Mouse (Mus musculus) heart, embryonic 13.5 days (tissue): Measurements from ENCODE around the gene Fgf3. TPM values are rescaled to one million over a fixed set of nuclear protein-coding genes. Genes with fewer than 3 reads are reported as not detected.

Experiments used
- ATAC-seq: fragments of 200-750 bp; cut with Nextera tagmentation; 2 replicates; pipeline ENCODE4 v1.8.0; 2017; ENCODE audit warnings: moderate TSS enrichment; ENCODE audit not compliant: insufficient number of reproducible peaks, low FRiP score, low TSS enrichment; ENCODE audit errors: extremely low read depth
- H3K27ac ChIP-seq: fragments of 300-500 bp; sonication (generic); replicated peaks from 2 replicates; pipeline ENCODE4 v1.5.1; 2015; ENCODE audit warnings: moderate library complexity, mild to moderate bottlenecking, inconsistent platforms
- H3K27me3 ChIP-seq: fragments of 300-500 bp; sonication (generic); replicated peaks from 2 replicates; pipeline ENCODE4 v1.6.1; 2015; ENCODE audit warnings: mild to moderate bottlenecking, inconsistent platforms
- H3K36me3 ChIP-seq: fragments of 300-500 bp; sonication (generic); 2 replicates; pipeline ENCODE4 v1.6.1; 2015; ENCODE audit warnings: mild to moderate bottlenecking, inconsistent platforms
- H3K4me1 ChIP-seq: fragments of 300-500 bp; sonication (generic); 2 replicates; pipeline ENCODE4 v1.6.1; 2015; ENCODE audit warnings: inconsistent platforms
- H3K4me2 ChIP-seq: fragments of 300-500 bp; sonication (generic); 2 replicates; pipeline ENCODE4 v1.6.1; 2015; ENCODE audit warnings: inconsistent platforms, mild to moderate bottlenecking, moderate library complexity
- H3K4me3 ChIP-seq: fragments of 300-500 bp; sonication (generic); 2 replicates; pipeline ENCODE4 v1.5.1; 2015; ENCODE audit warnings: moderate library complexity, mild to moderate bottlenecking, inconsistent platforms
- H3K9ac ChIP-seq: fragments of 300-500 bp; sonication (generic); 2 replicates; pipeline ENCODE4 v1.6.1; 2015; ENCODE audit warnings: inconsistent platforms, mild to moderate bottlenecking, moderate library complexity
- H3K9me3 ChIP-seq: fragments of 300-500 bp; sonication (generic); 2 replicates; pipeline ENCODE4 v1.6.1; 2016; ENCODE audit warnings: inconsistent platforms
- WGBS: fragments of 180-500 bp; shearing (Covaris S2); methylation state at CpG from one replicate; pipeline ENCODE4 v1.1.7; 2015; ENCODE audit warnings: mixed read lengths; 5-methylcytosine and 5-hydroxymethylcytosine counted together
- polyA plus RNA-seq: library from polyadenylated mRNA; unstranded; fragments of >200 nt; fragmentation: Nextera tagmentation; extraction: Ambion mirVana; gene quantifications from 2 replicates; pipeline ENCODE4 v1.2.1, GENCODE M21; 2015

The Fgf3 gene
- 0.18 and 0.20 TPM in 2 replicates for polyA plus RNA-seq

DNA sequence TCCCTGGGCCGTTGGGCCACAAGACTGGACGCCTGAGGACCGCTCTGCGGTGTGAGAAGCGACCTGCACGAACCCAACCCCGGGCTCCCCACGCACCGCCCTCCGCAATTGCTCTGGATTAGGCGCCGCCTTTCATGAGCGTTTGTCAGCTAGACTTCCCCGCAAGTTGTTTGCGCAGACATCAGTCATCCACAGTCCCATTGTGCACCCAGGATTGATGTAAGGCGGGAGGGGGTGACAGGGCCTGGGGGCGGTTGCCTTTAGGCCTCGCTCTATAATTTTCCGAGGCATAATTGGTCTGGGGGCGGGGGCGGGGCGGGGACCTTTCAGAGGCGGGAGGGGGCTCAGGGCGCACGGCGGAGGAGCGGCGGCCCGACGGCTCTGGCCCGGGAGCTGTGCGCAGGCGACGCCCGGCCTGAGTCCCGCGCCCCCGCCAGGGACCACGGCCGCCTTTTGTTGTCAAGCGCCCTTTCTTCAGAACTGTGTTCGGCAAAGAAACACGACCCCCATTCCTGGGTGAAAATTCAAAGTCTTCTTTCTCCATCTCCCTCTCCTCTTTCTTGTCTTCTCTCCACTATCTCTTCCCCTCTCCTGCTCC is at the start of gene Fgf3:
Gene Fgf3 (plus strand): TSS at position 193 of the 598 bp plus-strand sequence.
- peak within 1 kb of the TSS; percentile 49 for H3K4me3 ChIP-seq
- no peak within 1 kb of the TSS for H3K27ac ChIP-seq
- peaks cover 100% of the 10 kb centered on the region for H3K27me3 ChIP-seq
- H3K4me2 ChIP-seq, result peak within 1 kb of the TSS; percentile 70
- H3K4me1 ChIP-seq, result peaks cover 19% of the 10 kb centered on the region
- WGBS, result 3% methylated on average over 43 of the region's 43 CpGs
- H3K9ac ChIP-seq, result no peak within 1 kb of the TSS
- H3K36me3 ChIP-seq, result no peaks in the 10 kb centered on the region
- no peak for ATAC-seq
- no peaks in the 10 kb centered on the region for H3K9me3 ChIP-seq

GRCm38 (mm10) chr7:144788631-144789030 is 49.3 kb upstream of the Fgf3 start:
- Histone ChIP-seq H3K36me3 (no peaks in the 10 kb centered on the region), H3K4me2 (peak overlapping the region; percentile 63), H3K9me3 (peaks cover 3% of the 10 kb centered on the region; the same call in 1 of the 2 replicates), H3K4me1 (peaks cover 43% of the 10 kb centered on the region), H3K9ac (peak overlapping the region; percentile 28; the same call in 1 of the 2 replicates), H3K27me3 (peaks cover 72% of the 10 kb centered on the region), H3K4me3 (no peak overlapping the region), H3K27ac (peak overlapping the region; percentile 56)
- ATAC-seq, result peak; percentile 59; the same call in 1 of the 2 replicates
- WGBS, result 5% methylated on average over 4 of the region's 4 CpGs

- ATAC-seq, result no peak
- peaks cover 3% of the 10 kb centered on the region; the same call in 1 of the 2 replicates for H3K9me3 ChIP-seq
- peak overlapping the region; percentile 63 for H3K4me2 ChIP-seq
- no peaks in the 10 kb centered on the region for H3K36me3 ChIP-seq
- 0 out of 2 replicates have a peak overlapping the region, but pooled peaks have one; percentile 24 for H3K9ac ChIP-seq
- 53% methylated on average over 36 of the region's 36 CpGs for WGBS
- peaks cover 72% of the 10 kb centered on the region for H3K27me3 ChIP-seq
- H3K27ac ChIP-seq, result no peak overlapping the region
- H3K4me1 ChIP-seq, result peaks cover 43% of the 10 kb centered on the region
- peak overlapping the region; percentile 32 for H3K4me3 ChIP-seq
Observed at GRCm38 (mm10) chr7:144789601-144790556, 48.0 kb upstream of the Fgf3 start.

DNA sequence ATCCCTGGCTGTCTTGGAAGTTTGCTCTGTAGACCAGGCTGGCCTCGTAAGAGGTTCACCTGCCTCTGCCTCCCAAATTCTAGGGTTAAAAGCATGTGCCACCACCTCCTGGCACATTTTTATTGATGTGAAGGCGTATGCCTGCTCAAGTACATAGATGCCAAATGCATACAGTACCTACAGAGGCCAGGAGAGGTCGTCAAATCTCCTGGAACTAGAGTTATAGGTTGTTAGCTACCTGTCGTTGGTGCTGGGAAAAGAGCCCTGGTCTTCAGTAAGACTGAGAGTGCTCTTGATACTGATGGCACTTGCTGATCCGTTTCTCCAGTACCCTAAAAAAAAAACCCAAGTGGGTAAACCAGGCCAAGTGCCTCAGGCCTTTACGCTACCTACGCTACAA is 46.5 kb upstream of the Fgf3 start:
- no peaks in the 10 kb centered on the region for H3K36me3 ChIP-seq
- 86% methylated on average over 7 of the region's 7 CpGs for WGBS
- no peak overlapping the region for H3K4me2 ChIP-seq
- H3K27ac ChIP-seq, result no peak overlapping the region
- ATAC-seq, result no peak
- peaks cover 66% of the 10 kb centered on the region for H3K27me3 ChIP-seq
- H3K9ac ChIP-seq, result no peak overlapping the region
- H3K4me3 ChIP-seq, result no peak overlapping the region
- H3K9me3 ChIP-seq, result peaks cover 3% of the 10 kb centered on the region; the same call in 1 of the 2 replicates
- H3K4me1 ChIP-seq, result peaks cover 41% of the 10 kb centered on the region

DNA sequence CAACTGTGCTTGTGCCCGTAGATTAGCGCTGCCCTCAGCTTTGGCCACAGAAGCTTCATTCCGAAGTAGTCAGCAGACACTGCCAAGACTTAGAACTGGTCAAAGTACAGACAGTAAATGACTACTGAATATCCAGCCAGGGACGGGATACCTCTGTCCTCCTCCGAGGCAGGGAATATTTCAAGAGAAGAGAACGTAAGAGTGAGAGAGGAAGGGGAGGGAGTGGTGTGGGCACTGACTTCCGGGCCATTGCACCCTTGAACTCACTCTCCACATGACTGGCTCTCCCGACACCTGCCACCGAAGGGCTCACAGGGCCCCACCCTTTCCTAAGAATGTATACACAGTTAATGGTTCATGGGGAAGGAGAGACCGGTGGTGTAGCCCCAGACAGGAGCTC is 44.6 kb upstream of the Fgf3 start:
- H3K9ac ChIP-seq, result no peak overlapping the region
- 79% methylated on average over 10 of the region's 10 CpGs for whole genome bisulfite sequencing
- peaks cover 74% of the 10 kb centered on the region for H3K27me3 ChIP-seq
- H3K36me3 ChIP-seq, result no peaks in the 10 kb centered on the region
- peaks cover 25% of the 10 kb centered on the region for H3K4me1 ChIP-seq
- ATAC-seq, result no peak
- no peak overlapping the region for H3K27ac ChIP-seq
- H3K4me3 ChIP-seq, result no peak overlapping the region
- no peak overlapping the region for H3K4me2 ChIP-seq
- H3K9me3 ChIP-seq, result peaks cover 3% of the 10 kb centered on the region; the same call in 1 of the 2 replicates

GRCm38 (mm10) chr7:144795976-144796474 is 41.9 kb upstream of the Fgf3 start:
- H3K4me1 ChIP-seq, result peaks cover 6% of the 10 kb centered on the region; the same call in 1 of the 2 replicates
- no peak for ATAC-seq
- H3K9ac ChIP-seq, result no peak overlapping the region
- no peak overlapping the region for H3K4me3 ChIP-seq
- H3K27me3 ChIP-seq, result peaks cover 80% of the 10 kb centered on the region
- 54% methylated on average over 9 of the region's 9 CpGs for WGBS
- H3K9me3 ChIP-seq, result peaks cover 3% of the 10 kb centered on the region; the same call in 1 of the 2 replicates
- H3K36me3 ChIP-seq, result no peaks in the 10 kb centered on the region
- H3K4me2 ChIP-seq, result no peak overlapping the region
- no peak overlapping the region for H3K27ac ChIP-seq

DNA sequence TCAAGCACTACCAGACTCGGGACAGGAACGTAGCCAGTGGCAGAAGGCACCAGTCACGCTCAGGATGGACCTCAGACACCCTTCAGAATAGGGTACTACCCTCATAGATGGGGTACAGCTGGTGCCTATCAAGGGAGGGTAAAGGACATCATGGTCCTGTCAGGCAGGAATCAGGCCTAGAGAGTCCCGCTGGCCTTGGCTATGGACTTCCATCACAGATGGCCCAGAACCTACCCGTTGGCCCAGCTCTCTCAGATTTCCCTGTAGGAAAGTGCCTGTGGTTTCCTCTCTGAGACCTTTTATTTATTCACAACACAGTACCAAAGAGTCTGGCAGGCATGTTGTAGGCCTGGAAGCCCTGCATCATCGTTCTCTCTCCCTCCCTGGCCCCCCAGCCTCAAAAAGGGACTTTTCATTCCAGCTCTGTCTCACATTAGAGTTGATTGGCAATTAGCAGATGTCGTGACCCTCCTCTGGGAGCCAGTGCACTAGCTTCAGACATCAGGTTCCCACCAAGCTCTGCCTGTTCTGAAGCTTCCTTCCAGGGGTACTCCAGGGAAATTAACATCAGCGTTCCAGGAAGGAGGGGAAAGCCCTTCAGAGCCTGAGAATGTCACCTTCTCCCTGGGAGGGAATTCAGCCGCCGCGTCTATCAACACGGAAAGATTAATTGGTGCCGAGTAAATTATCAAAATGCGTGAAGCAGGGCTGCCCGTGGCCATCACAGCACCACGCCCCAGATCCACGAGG is 40.7 kb upstream of the Fgf3 start:
- 59% methylated on average over 17 of the region's 17 CpGs for WGBS
- ATAC-seq, result no peak
- Histone ChIP-seq H3K4me3 (no peak overlapping the region), H3K9me3 (peaks cover 3% of the 10 kb centered on the region; the same call in 1 of the 2 replicates), H3K4me1 (peaks cover 6% of the 10 kb centered on the region; the same call in 1 of the 2 replicates), H3K4me2 (no peak overlapping the region), H3K27ac (no peak overlapping the region), H3K27me3 (peaks cover 85% of the 10 kb centered on the region), H3K9ac (no peak overlapping the region), H3K36me3 (no peaks in the 10 kb centered on the region)

DNA sequence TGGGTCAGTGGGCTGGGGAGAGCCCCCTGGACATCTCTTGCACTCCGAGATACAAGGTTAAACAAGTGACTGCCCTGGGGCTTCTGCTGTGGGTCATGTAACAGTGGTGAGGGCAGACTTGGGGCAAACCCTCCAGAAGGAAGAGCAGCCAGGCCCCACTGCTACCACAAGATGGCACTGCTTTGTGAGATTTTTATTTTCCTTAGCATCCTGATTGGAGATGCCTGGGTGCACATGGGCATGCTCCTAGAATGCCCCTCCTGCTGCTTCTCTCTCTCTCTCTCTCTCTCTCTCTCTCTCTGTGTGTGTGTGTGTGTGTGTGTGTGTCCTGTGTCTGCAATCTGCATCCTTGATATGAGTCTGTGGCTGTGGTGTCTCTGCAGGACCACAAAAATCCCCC is 39.4 kb upstream of the Fgf3 start:
- H3K4me1 ChIP-seq, result peaks cover 6% of the 10 kb centered on the region; the same call in 1 of the 2 replicates
- peaks cover 88% of the 10 kb centered on the region for H3K27me3 ChIP-seq
- H3K27ac ChIP-seq, result no peak overlapping the region
- H3K9ac ChIP-seq, result no peak overlapping the region
- H3K4me2 ChIP-seq, result no peak overlapping the region
- 40% methylated on average over 1 of the region's 1 CpGs for WGBS
- no peak for ATAC-seq
- H3K36me3 ChIP-seq, result no peaks in the 10 kb centered on the region
- H3K9me3 ChIP-seq, result no peaks in the 10 kb centered on the region
- no peak overlapping the region for H3K4me3 ChIP-seq

DNA sequence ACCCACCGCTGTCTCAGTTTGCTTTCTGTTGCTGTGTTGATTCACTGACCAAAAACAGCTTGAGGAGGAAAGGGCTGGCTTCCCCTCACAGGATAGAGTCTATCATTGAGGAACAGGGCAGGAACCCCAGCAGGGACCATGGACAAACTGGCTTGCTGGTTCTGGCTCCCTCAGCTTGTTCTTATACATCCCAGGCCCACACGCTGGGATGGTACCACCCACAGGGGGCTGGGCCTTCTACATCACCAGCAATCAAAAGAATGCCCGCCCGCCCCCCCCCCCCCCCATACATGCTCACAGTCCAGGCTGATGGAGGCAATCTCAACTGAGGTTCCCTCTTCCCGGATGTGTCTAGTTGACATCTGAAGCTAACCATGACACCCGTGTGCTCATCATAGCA is 30.8 kb upstream of the Fgf3 start:
- no peaks in the 10 kb centered on the region for H3K9me3 ChIP-seq

DNA sequence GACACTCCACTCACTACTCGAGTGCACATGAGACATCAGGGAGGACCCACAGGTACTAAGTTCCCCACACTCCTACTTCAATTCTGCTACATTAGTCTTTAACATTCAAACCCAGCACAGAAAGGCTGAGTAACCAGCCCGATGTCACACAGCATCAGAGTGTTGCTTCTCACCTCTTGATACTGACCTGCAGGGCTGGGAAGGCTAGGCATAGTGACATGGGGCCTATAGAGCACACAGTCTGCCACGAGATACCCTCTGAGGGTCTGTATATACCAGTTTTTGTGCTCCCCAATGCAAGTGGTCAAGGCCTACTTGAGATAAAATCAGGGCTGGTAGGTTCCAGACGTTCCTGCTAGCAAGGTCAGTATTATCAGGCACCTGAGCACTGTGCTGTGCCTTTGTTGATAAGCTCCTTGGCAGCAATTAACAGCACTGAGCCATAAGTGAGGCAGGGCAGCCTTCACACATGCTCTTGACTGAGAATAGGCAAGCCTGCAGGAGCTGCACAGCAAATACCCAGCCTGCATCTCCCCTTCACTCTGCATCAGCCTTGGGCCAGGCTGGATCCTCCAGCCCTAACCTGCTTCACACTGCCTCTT is 29.8 kb upstream of the Fgf3 start:
- no peak overlapping the region for H3K9ac ChIP-seq
- H3K9me3 ChIP-seq, result no peaks in the 10 kb centered on the region
- ATAC-seq, result no peak
- H3K4me3 ChIP-seq, result no peak overlapping the region
- H3K4me1 ChIP-seq, result peaks cover 17% of the 10 kb centered on the region
- H3K36me3 ChIP-seq, result no peaks in the 10 kb centered on the region
- WGBS, result 47% methylated on average over 4 of the region's 4 CpGs
- no peak overlapping the region for H3K27ac ChIP-seq
- peaks cover 41% of the 10 kb centered on the region for H3K27me3 ChIP-seq
- H3K4me2 ChIP-seq, result no peak overlapping the region

More for the DNA sequence above, 30.8 kb upstream of the Fgf3 start:
- no peak overlapping the region for H3K9ac ChIP-seq
- no peak overlapping the region for H3K27ac ChIP-seq
- no peak overlapping the region for H3K4me2 ChIP-seq
- H3K27me3 ChIP-seq, result peaks cover 52% of the 10 kb centered on the region
- no peak overlapping the region for H3K4me3 ChIP-seq
- WGBS, result 58% methylated on average over 6 of the region's 6 CpGs
- no peaks in the 10 kb centered on the region for H3K36me3 ChIP-seq
- ATAC-seq, result no peak
- peaks cover 17% of the 10 kb centered on the region for H3K4me1 ChIP-seq
